Mouse (Mus musculus): ENCODE results near the gene Tgm3.

Tgm3 gene

GRCm38 (mm10) chr2:130068228-130068627 is 56.1 kb downstream of the Tgm3 start:
- in situ Hi-C loops (cut with MboI; ENCODE audit: low sequenced_read_pairs) = no loop called here

GRCm38 (mm10) chr2:130070396-130070795 is 58.2 kb downstream of the Tgm3 start:
- in situ Hi-C loops (cut with MboI; ENCODE audit: low sequenced_read_pairs) = no loop called here
